Mouse (Mus musculus): ENCODE results near the gene Sephs2. TPM values are rescaled to one million over a fixed set of nuclear protein-coding genes. Genes with fewer than 3 reads are reported as not detected.

The Sephs2 gene
- polyA plus RNA-seq, 1 experiment from 2014 or later, result 102 TPM

GRCm38 (mm10) chr7:127263526-127263925 lies 10.3 kb downstream of the Sephs2 start:
- WGBS, result 90% methylated on average over 3 of the region's 3 CpGs
- no peak for DNase-seq (ENCODE audit: low spot score)

GRCm38 (mm10) chr7:127262218-127262961 lies 11.5 kb downstream of the Sephs2 start:
- no peaks in the 10 kb centered on the region for H3K9me3 ChIP-seq (replicated peaks; ENCODE audit: control insufficient read depth, low read length)
- no peaks in the 10 kb centered on the region for H3K4me1 ChIP-seq (ENCODE audit: control insufficient read depth, insufficient read depth, low read length)
- no peak overlapping the region for H3K9ac ChIP-seq (replicated peaks; ENCODE audit: low read length)
- no peaks in the 10 kb centered on the region for H3K36me3 ChIP-seq (replicated peaks; ENCODE audit: control insufficient read depth, insufficient read depth, low read depth, low read length)
- H3K4me3 ChIP-seq (ENCODE audit: low read depth, low read length), result no peak overlapping the region
- ATAC-seq (replicated peaks; ENCODE audit: insufficient number of reproducible peaks, low FRiP score, low TSS enrichment, low read depth), result no peak
- H3K4me2 ChIP-seq (ENCODE audit: low read depth, low read length), result no peak overlapping the region
- WGBS, result 82% methylated on average over 10 of the region's 10 CpGs
- H3K27ac ChIP-seq (replicated peaks; ENCODE audit: low read depth, low read length), result no peak overlapping the region
- no peaks in the 10 kb centered on the region for H3K27me3 ChIP-seq (ENCODE audit: control insufficient read depth, insufficient read depth, low read length)
- DNase-seq (ENCODE audit: low spot score), result no peak

More at GRCm38 (mm10) chr7:127263526-127263925, 10.3 kb downstream of the Sephs2 start:
- Histone ChIP-seq H3K36me3 (replicated peaks; ENCODE audit: control insufficient read depth, insufficient read depth, low read depth, low read length) (no peaks in the 10 kb centered on the region), H3K9ac (replicated peaks; ENCODE audit: low read length) (no peak overlapping the region), H3K9me3 (replicated peaks; ENCODE audit: control insufficient read depth, low read length) (no peaks in the 10 kb centered on the region), H3K4me2 (ENCODE audit: low read depth, low read length) (no peak overlapping the region), H3K27ac (replicated peaks; ENCODE audit: low read depth, low read length) (no peak overlapping the region), H3K4me1 (ENCODE audit: control insufficient read depth, insufficient read depth, low read length) (no peaks in the 10 kb centered on the region), H3K27me3 (ENCODE audit: control insufficient read depth, insufficient read depth, low read length) (no peaks in the 10 kb centered on the region), H3K4me3 (ENCODE audit: low read depth, low read length) (no peak overlapping the region)
- no peak for ATAC-seq (replicated peaks; ENCODE audit: insufficient number of reproducible peaks, low FRiP score, low TSS enrichment, low read depth)

GRCm38 (mm10) chr7:127260309-127261111 lies 13.3 kb downstream of the Sephs2 start, which contains the start of gene Dctpp1:
Gene Dctpp1 (minus strand): TSS chr7:127260709.
- peak within 1 kb of the TSS; percentile 69 for H3K4me2 ChIP-seq (ENCODE audit: low read depth, low read length)
- H3K27me3 ChIP-seq (ENCODE audit: control insufficient read depth, insufficient read depth, low read length), result no peaks in the 10 kb centered on the region
- H3K9me3 ChIP-seq (replicated peaks; ENCODE audit: control insufficient read depth, low read length), result no peaks in the 10 kb centered on the region
- no peaks in the 10 kb centered on the region for H3K36me3 ChIP-seq (replicated peaks; ENCODE audit: control insufficient read depth, insufficient read depth, low read depth, low read length)
- H3K4me1 ChIP-seq (ENCODE audit: control insufficient read depth, insufficient read depth, low read length), result no peaks in the 10 kb centered on the region
- H3K4me3 ChIP-seq (ENCODE audit: low read depth, low read length), result peak within 1 kb of the TSS; percentile 56
- no peak within 1 kb of the TSS for H3K27ac ChIP-seq (replicated peaks; ENCODE audit: low read depth, low read length)
- WGBS, result under 1% methylated on average over 50 of the region's 50 CpGs
- ATAC-seq (replicated peaks; ENCODE audit: insufficient number of reproducible peaks, low FRiP score, low TSS enrichment, low read depth), result peak; percentile 97
- H3K9ac ChIP-seq (replicated peaks; ENCODE audit: low read length), result peak within 1 kb of the TSS; percentile 67
- DNase-seq (ENCODE audit: low spot score), result peak; percentile 98

GRCm38 (mm10) chr7:127259186-127259905 lies 14.5 kb downstream of the Sephs2 start:
- no peaks in the 10 kb centered on the region for H3K27me3 ChIP-seq (ENCODE audit: control insufficient read depth, insufficient read depth, low read length)
- no peaks in the 10 kb centered on the region for H3K9me3 ChIP-seq (replicated peaks; ENCODE audit: control insufficient read depth, low read length)
- no peak overlapping the region for H3K27ac ChIP-seq (replicated peaks; ENCODE audit: low read depth, low read length)
- peak overlapping the region; percentile 67 for H3K9ac ChIP-seq (replicated peaks; ENCODE audit: low read length)
- peak overlapping the region; percentile 56 for H3K4me3 ChIP-seq (ENCODE audit: low read depth, low read length)
- H3K36me3 ChIP-seq (replicated peaks; ENCODE audit: control insufficient read depth, insufficient read depth, low read depth, low read length), result no peaks in the 10 kb centered on the region
- WGBS, result 75% methylated on average over 8 of the region's 8 CpGs
- DNase-seq (ENCODE audit: low spot score) (no peak), ATAC-seq (replicated peaks; ENCODE audit: insufficient number of reproducible peaks, low FRiP score, low TSS enrichment, low read depth) (no peak)
- H3K4me2 ChIP-seq (ENCODE audit: low read depth, low read length), result peak overlapping the region; percentile 69
- H3K4me1 ChIP-seq (ENCODE audit: control insufficient read depth, insufficient read depth, low read length), result no peaks in the 10 kb centered on the region; the same call in 1 of the 2 replicates

GRCm38 (mm10) chr7:127256518-127256917 lies 17.3 kb downstream of the Sephs2 start:
- no peak for DNase-seq (ENCODE audit: low spot score)
- H3K9ac ChIP-seq (replicated peaks; ENCODE audit: low read length), result no peak overlapping the region
- no peaks in the 10 kb centered on the region for H3K36me3 ChIP-seq (replicated peaks; ENCODE audit: control insufficient read depth, insufficient read depth, low read depth, low read length)
- no peaks in the 10 kb centered on the region for H3K9me3 ChIP-seq (replicated peaks; ENCODE audit: control insufficient read depth, low read length)
- H3K27me3 ChIP-seq (ENCODE audit: control insufficient read depth, insufficient read depth, low read length), result no peaks in the 10 kb centered on the region
- no peak overlapping the region for H3K4me2 ChIP-seq (ENCODE audit: low read depth, low read length)
- H3K4me3 ChIP-seq (ENCODE audit: low read depth, low read length), result no peak overlapping the region
- H3K27ac ChIP-seq (replicated peaks; ENCODE audit: low read depth, low read length), result no peak overlapping the region
- 91% methylated on average over 5 of the region's 5 CpGs for WGBS
- ATAC-seq (replicated peaks; ENCODE audit: insufficient number of reproducible peaks, low FRiP score, low TSS enrichment, low read depth), result no peak
- H3K4me1 ChIP-seq (ENCODE audit: control insufficient read depth, insufficient read depth, low read length), result no peaks in the 10 kb centered on the region; the same call in 1 of the 2 replicates

- no peaks in the 10 kb centered on the region for H3K9me3 ChIP-seq (replicated peaks; ENCODE audit: control insufficient read depth, low read length)
- no peaks in the 10 kb centered on the region for H3K36me3 ChIP-seq (replicated peaks; ENCODE audit: control insufficient read depth, insufficient read depth, low read depth, low read length)
- no peak for DNase-seq (ENCODE audit: low spot score)
- no peak overlapping the region for H3K4me3 ChIP-seq (ENCODE audit: low read depth, low read length)
- H3K4me2 ChIP-seq (ENCODE audit: low read depth, low read length), result no peak overlapping the region
- H3K27me3 ChIP-seq (ENCODE audit: control insufficient read depth, insufficient read depth, low read length), result no peaks in the 10 kb centered on the region
- 92% methylated on average over 2 of the region's 2 CpGs for WGBS
- H3K4me1 ChIP-seq (ENCODE audit: control insufficient read depth, insufficient read depth, low read length), result no peaks in the 10 kb centered on the region; the same call in 1 of the 2 replicates
- no peak overlapping the region for H3K9ac ChIP-seq (replicated peaks; ENCODE audit: low read length)
- ATAC-seq (replicated peaks; ENCODE audit: insufficient number of reproducible peaks, low FRiP score, low TSS enrichment, low read depth), result no peak
- no peak overlapping the region for H3K27ac ChIP-seq (replicated peaks; ENCODE audit: low read depth, low read length)
Observed at GRCm38 (mm10) chr7:127255965-127256364, 17.9 kb downstream of the Sephs2 start.

- H3K4me3 ChIP-seq (ENCODE audit: low read depth, low read length), result no peak overlapping the region
- H3K36me3 ChIP-seq (replicated peaks; ENCODE audit: control insufficient read depth, insufficient read depth, low read depth, low read length), result no peaks in the 10 kb centered on the region; the same call in 1 of the 2 replicates
- 33% methylated on average over 4 of the region's 4 CpGs for WGBS
- H3K4me2 ChIP-seq (ENCODE audit: low read depth, low read length), result peak overlapping the region; percentile 86
- H3K27ac ChIP-seq (replicated peaks; ENCODE audit: low read depth, low read length), result peak overlapping the region; percentile 74
- no peaks in the 10 kb centered on the region for H3K27me3 ChIP-seq (ENCODE audit: control insufficient read depth, insufficient read depth, low read length)
- ATAC-seq (replicated peaks; ENCODE audit: insufficient number of reproducible peaks, low FRiP score, low TSS enrichment, low read depth), result no peak
- no peaks in the 10 kb centered on the region for H3K9me3 ChIP-seq (replicated peaks; ENCODE audit: control insufficient read depth, low read length)
- no peaks in the 10 kb centered on the region; the same call in 1 of the 2 replicates for H3K4me1 ChIP-seq (ENCODE audit: control insufficient read depth, insufficient read depth, low read length)
- DNase-seq (ENCODE audit: low spot score), result no peak
- peak overlapping the region; percentile 74 for H3K9ac ChIP-seq (replicated peaks; ENCODE audit: low read length)
Observed at GRCm38 (mm10) chr7:127255008-127255407, 18.8 kb downstream of the Sephs2 start.

Measured in embryonic facial prominence, embryonic 11.5 days (tissue).